Mouse (Mus musculus) spleen, adult 2 months (tissue): ENCODE results near the gene Sfmbt2.

Source experiments
- CTCF ChIP-seq: fragments of 200-500 bp; IDR thresholded peaks from 2 replicates; pipeline ENCODE4 v1.5.1; 2011; ENCODE audit warnings: mild to moderate bottlenecking, inconsistent platforms; ENCODE audit not compliant: insufficient read depth, insufficient read length, insufficient replicate concordance; ENCODE audit errors: extremely low read depth
- POLR2A ChIP-seq: fragments of 200-500 bp; IDR thresholded peaks from 2 replicates; pipeline ENCODE4 v1.6.1; 2011; ENCODE audit warnings: low read depth, low read length, inconsistent platforms

DNA sequence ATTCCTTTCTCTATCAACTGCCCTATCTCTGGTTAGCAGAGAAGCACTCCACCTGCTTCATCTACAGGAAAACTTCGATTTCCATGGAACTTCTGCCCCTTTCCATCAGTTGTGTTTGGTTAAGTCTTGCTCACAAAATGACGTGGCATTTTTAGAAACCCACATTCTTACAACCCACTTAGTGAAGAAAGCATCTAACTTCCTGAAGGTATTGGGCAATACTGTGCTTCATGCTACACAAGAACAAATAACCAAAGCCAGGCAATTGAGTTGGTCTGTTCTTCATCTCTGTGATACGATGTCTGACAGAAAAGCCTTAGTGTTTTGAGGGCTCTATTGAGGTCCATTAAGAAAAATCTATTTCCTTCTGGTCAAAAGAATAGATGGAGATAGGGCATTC, 17.4 kb upstream of the Sfmbt2 start:
- TF ChIP-seq CTCF (no peak), POLR2A (no peak)
